Mouse (Mus musculus) hindbrain, embryonic 15.5 days (tissue): ENCODE measurements at regions not wholly inside any gene's neighbourhood (a gene's known extent, or its start where the extent isn't known, plus 50 kb on each side); places are given as distances from the start of the nearest gene placed in this dataset.

Experiments used
- ATAC-seq: fragments of 200-750 bp; cut with Nextera tagmentation; 2 replicates; pipeline ENCODE4 v1.8.0; 2017; ENCODE audit warnings: low read depth, moderate number of reproducible peaks, moderate TSS enrichment; ENCODE audit not compliant: low FRiP score
- H3K27ac ChIP-seq: fragments of 300-500 bp; sonication (generic); replicated peaks from 2 replicates; pipeline ENCODE4 v1.5.1; 2015; ENCODE audit warnings: mild to moderate bottlenecking, inconsistent platforms
- H3K27me3 ChIP-seq: fragments of 300-500 bp; sonication (generic); 2 replicates; pipeline ENCODE4 v1.6.1; 2015; ENCODE audit warnings: control low read depth, inconsistent platforms
- H3K36me3 ChIP-seq: fragments of 300-500 bp; sonication (generic); 2 replicates; pipeline ENCODE4 v1.6.1; 2015; ENCODE audit warnings: control low read depth, inconsistent platforms
- H3K4me1 ChIP-seq: fragments of 300-500 bp; sonication (generic); replicated peaks from 2 replicates; pipeline ENCODE4 v1.6.1; 2015; ENCODE audit warnings: control low read depth, inconsistent platforms
- H3K4me2 ChIP-seq: fragments of 300-500 bp; sonication (generic); 2 replicates; pipeline ENCODE4 v1.6.1; 2015; ENCODE audit warnings: moderate library complexity, mild to moderate bottlenecking, inconsistent platforms
- H3K4me3 ChIP-seq: fragments of 300-500 bp; sonication (generic); 2 replicates; pipeline ENCODE4 v1.5.1; 2015; ENCODE audit warnings: mild to moderate bottlenecking, inconsistent platforms
- H3K9ac ChIP-seq: fragments of 300-500 bp; sonication (generic); 2 replicates; pipeline ENCODE4 v1.6.1; 2015; ENCODE audit warnings: inconsistent platforms
- H3K9me3 ChIP-seq: fragments of 300-500 bp; sonication (generic); 2 replicates; pipeline ENCODE4 v1.6.1; 2016; ENCODE audit warnings: control low read depth, inconsistent platforms
- WGBS: fragments of 180-500 bp; shearing (Covaris S2); methylation state at CpG from one replicate; pipeline ENCODE4 v1.1.7; 2015; 5-methylcytosine and 5-hydroxymethylcytosine counted together

- Histone ChIP-seq H3K4me1 (no peaks in the 10 kb centered on the region), H3K27me3 (no peaks in the 10 kb centered on the region), H3K9me3 (no peaks in the 10 kb centered on the region), H3K4me3 (no peak overlapping the region), H3K36me3 (no peaks in the 10 kb centered on the region), H3K27ac (no peak overlapping the region), H3K4me2 (no peak overlapping the region), H3K9ac (no peak overlapping the region)
- no peak for ATAC-seq
- 93% methylated on average over 5 of the region's 5 CpGs for WGBS
These were observed 207.1 kb downstream of the 4933402N22Rik start for GRCm38 (mm10) chr5:12124935-12125334.

- no peaks in the 10 kb centered on the region for H3K27me3 ChIP-seq
- H3K9ac ChIP-seq = no peak overlapping the region
- no peaks in the 10 kb centered on the region for H3K9me3 ChIP-seq
- H3K27ac ChIP-seq = no peak overlapping the region
- no peak for ATAC-seq
- no peak overlapping the region for H3K4me2 ChIP-seq
- H3K4me3 ChIP-seq = no peak overlapping the region
- no peaks in the 10 kb centered on the region for H3K36me3 ChIP-seq
- 84% methylated on average over 4 of the region's 4 CpGs for WGBS
- H3K4me1 ChIP-seq = no peaks in the 10 kb centered on the region
These were observed 209.8 kb downstream of the 4933402N22Rik start for GRCm38 (mm10) chr5:12127484-12128265.

- no peak overlapping the region for H3K4me2 ChIP-seq
- no peaks in the 10 kb centered on the region for H3K4me1 ChIP-seq
- H3K9ac ChIP-seq = no peak overlapping the region
- no peak overlapping the region for H3K27ac ChIP-seq
- H3K4me3 ChIP-seq = no peak overlapping the region
- H3K36me3 ChIP-seq = no peaks in the 10 kb centered on the region
- no peaks in the 10 kb centered on the region for H3K27me3 ChIP-seq
- no peaks in the 10 kb centered on the region for H3K9me3 ChIP-seq
- ATAC-seq = no peak
These were observed 221.1 kb downstream of the 4933402N22Rik start for GRCm38 (mm10) chr5:12138961-12139360.

- Histone ChIP-seq H3K9me3 (no peaks in the 10 kb centered on the region), H3K4me2 (no peak overlapping the region), H3K9ac (no peak overlapping the region), H3K27me3 (no peaks in the 10 kb centered on the region), H3K4me3 (no peak overlapping the region), H3K36me3 (no peaks in the 10 kb centered on the region), H3K4me1 (no peaks in the 10 kb centered on the region), H3K27ac (no peak overlapping the region)
- 69% methylated on average over 4 of the region's 4 CpGs for WGBS
- ATAC-seq = no peak
These were observed 229.9 kb upstream of the Sema3d start for GRCm38 (mm10) chr5:12153295-12153694.

GRCm38 (mm10) chr5:12154551-12155091 lies 228.6 kb upstream of the Sema3d start:
- ATAC-seq = no peak
- Histone ChIP-seq H3K9me3 (no peaks in the 10 kb centered on the region), H3K36me3 (no peaks in the 10 kb centered on the region), H3K27me3 (no peaks in the 10 kb centered on the region), H3K4me3 (no peak overlapping the region), H3K4me1 (no peaks in the 10 kb centered on the region), H3K9ac (no peak overlapping the region), H3K27ac (no peak overlapping the region), H3K4me2 (no peak overlapping the region)
- 59% methylated on average over 3 of the region's 3 CpGs for WGBS

GRCm38 (mm10) chr5:12191681-12192080 lies 191.5 kb upstream of the Sema3d start:
- Histone ChIP-seq H3K36me3 (no peaks in the 10 kb centered on the region), H3K27me3 (no peaks in the 10 kb centered on the region), H3K27ac (no peak overlapping the region), H3K4me2 (no peak overlapping the region), H3K9ac (no peak overlapping the region), H3K4me3 (no peak overlapping the region), H3K9me3 (no peaks in the 10 kb centered on the region), H3K4me1 (no peaks in the 10 kb centered on the region)
- ATAC-seq = no peak
- 90% methylated on average over 1 of the region's 1 CpGs for WGBS

GRCm38 (mm10) chr5:12207452-12207851 lies 175.7 kb upstream of the Sema3d start:
- Histone ChIP-seq H3K4me1 (no peaks in the 10 kb centered on the region), H3K9ac (no peak overlapping the region), H3K4me3 (no peak overlapping the region), H3K9me3 (no peaks in the 10 kb centered on the region), H3K4me2 (no peak overlapping the region), H3K27me3 (no peaks in the 10 kb centered on the region), H3K27ac (no peak overlapping the region), H3K36me3 (no peaks in the 10 kb centered on the region)
- no peak for ATAC-seq
- 37% methylated on average over 1 of the region's 1 CpGs for WGBS

- Histone ChIP-seq H3K9me3 (no peaks in the 10 kb centered on the region), H3K9ac (no peak overlapping the region), H3K36me3 (no peaks in the 10 kb centered on the region), H3K27ac (no peak overlapping the region), H3K4me3 (no peak overlapping the region), H3K4me1 (no peaks in the 10 kb centered on the region), H3K4me2 (no peak overlapping the region), H3K27me3 (no peaks in the 10 kb centered on the region)
- 90% methylated on average over 1 of the region's 1 CpGs for WGBS
- ATAC-seq = no peak
These were observed 173.6 kb upstream of the Sema3d start for GRCm38 (mm10) chr5:12209631-12210030.

GRCm38 (mm10) chr5:12213448-12213847 lies 169.7 kb upstream of the Sema3d start:
- Histone ChIP-seq H3K4me3 (no peak overlapping the region), H3K36me3 (no peaks in the 10 kb centered on the region), H3K9me3 (no peaks in the 10 kb centered on the region), H3K27ac (no peak overlapping the region), H3K4me2 (no peak overlapping the region), H3K27me3 (no peaks in the 10 kb centered on the region), H3K9ac (no peak overlapping the region), H3K4me1 (no peaks in the 10 kb centered on the region)
- no peak for ATAC-seq
- WGBS = 91% methylated on average over 3 of the region's 3 CpGs

GRCm38 (mm10) chr5:12219424-12220107 lies 163.6 kb upstream of the Sema3d start:
- Histone ChIP-seq H3K9me3 (no peaks in the 10 kb centered on the region), H3K27me3 (no peaks in the 10 kb centered on the region), H3K36me3 (no peaks in the 10 kb centered on the region), H3K4me3 (no peak overlapping the region), H3K4me2 (no peak overlapping the region), H3K27ac (no peak overlapping the region), H3K9ac (no peak overlapping the region), H3K4me1 (no peaks in the 10 kb centered on the region)
- ATAC-seq = no peak
- WGBS = 93% methylated on average over 2 of the region's 2 CpGs

GRCm38 (mm10) chr5:12222622-12223021 lies 160.6 kb upstream of the Sema3d start:
- H3K36me3 ChIP-seq = no peaks in the 10 kb centered on the region
- WGBS = 90% methylated on average over 1 of the region's 1 CpGs
- H3K9ac ChIP-seq = no peak overlapping the region
- no peak overlapping the region for H3K27ac ChIP-seq
- no peaks in the 10 kb centered on the region for H3K9me3 ChIP-seq
- no peaks in the 10 kb centered on the region for H3K27me3 ChIP-seq
- H3K4me1 ChIP-seq = no peaks in the 10 kb centered on the region
- no peak overlapping the region for H3K4me2 ChIP-seq
- no peak for ATAC-seq
- H3K4me3 ChIP-seq = no peak overlapping the region

- Histone ChIP-seq H3K9me3 (no peaks in the 10 kb centered on the region), H3K4me2 (no peak overlapping the region), H3K27ac (no peak overlapping the region), H3K4me1 (no peaks in the 10 kb centered on the region), H3K27me3 (no peaks in the 10 kb centered on the region), H3K9ac (no peak overlapping the region), H3K36me3 (no peaks in the 10 kb centered on the region), H3K4me3 (no peak overlapping the region)
- no peak for ATAC-seq
- 70% methylated on average over 5 of the region's 5 CpGs for WGBS
These were observed 149.6 kb upstream of the Sema3d start for GRCm38 (mm10) chr5:12233377-12234096.
